Mouse (Mus musculus) intestine, embryonic 16.5 days (tissue): ENCODE results near the gene Dgat2. TPM values are rescaled to one million over a fixed set of nuclear protein-coding genes. Genes with fewer than 3 reads are reported as not detected.

Experiments
- ATAC-seq: fragments of 200-750 bp; cut with Nextera tagmentation; 2 replicates; pipeline ENCODE4 v1.8.0; 2017; ENCODE audit warnings: moderate TSS enrichment, moderate library complexity
- H3K27ac ChIP-seq: fragments of 300-500 bp; sonication (generic); 2 replicates; pipeline ENCODE4 v1.5.1; 2014; ENCODE audit warnings: mild to moderate bottlenecking, low read length
- H3K27me3 ChIP-seq: fragments of 300-500 bp; sonication (generic); replicated peaks from 2 replicates; pipeline ENCODE4 v1.6.1; 2014; ENCODE audit warnings: low read length, control low read depth, mixed read lengths; ENCODE audit not compliant: control insufficient read depth, insufficient read depth
- H3K36me3 ChIP-seq: fragments of 300-500 bp; sonication (generic); 2 replicates; pipeline ENCODE4 v1.6.1; 2014; ENCODE audit warnings: low read length, control low read depth; ENCODE audit not compliant: control insufficient read depth, insufficient read depth
- H3K4me1 ChIP-seq: fragments of 300-500 bp; sonication (generic); 2 replicates; pipeline ENCODE4 v1.6.1; 2014; ENCODE audit warnings: low read length, control low read depth, mixed read lengths; ENCODE audit not compliant: control insufficient read depth, insufficient read depth
- H3K4me2 ChIP-seq: fragments of 300-500 bp; sonication (generic); 2 replicates; pipeline ENCODE4 v1.6.1; 2014; ENCODE audit warnings: low read depth, low read length, control low read depth
- H3K4me3 ChIP-seq: fragments of 300-500 bp; sonication (generic); 2 replicates; pipeline ENCODE4 v1.5.1; 2014; ENCODE audit warnings: mild to moderate bottlenecking, low read length
- H3K9ac ChIP-seq: fragments of 300-500 bp; sonication (generic); 2 replicates; pipeline ENCODE4 v1.6.1; 2014; ENCODE audit warnings: low read depth, low read length
- H3K9me3 ChIP-seq: fragments of 300-500 bp; sonication (generic); 2 replicates; pipeline ENCODE4 v1.6.1; 2016; ENCODE audit warnings: low read length, control low read depth; ENCODE audit not compliant: control insufficient read depth
- WGBS: fragments of 180-500 bp; shearing (Covaris S2); extraction: QIAGEN DNeasy Blood & Tissue Kit; methylation state at CpG from one replicate; pipeline ENCODE4 v1.1.7; 2014; 5-methylcytosine and 5-hydroxymethylcytosine counted together
- polyA plus RNA-seq: library from polyadenylated mRNA; unstranded; fragments of >200 nt; fragmentation: Nextera tagmentation; extraction: Ambion mirVana; gene quantifications from 2 replicates; pipeline ENCODE4 v1.2.1, GENCODE M21; 2015

Gene Dgat2
- polyA plus RNA-seq, 1 experiment from 2014 or later, result 325 TPM

DNA sequence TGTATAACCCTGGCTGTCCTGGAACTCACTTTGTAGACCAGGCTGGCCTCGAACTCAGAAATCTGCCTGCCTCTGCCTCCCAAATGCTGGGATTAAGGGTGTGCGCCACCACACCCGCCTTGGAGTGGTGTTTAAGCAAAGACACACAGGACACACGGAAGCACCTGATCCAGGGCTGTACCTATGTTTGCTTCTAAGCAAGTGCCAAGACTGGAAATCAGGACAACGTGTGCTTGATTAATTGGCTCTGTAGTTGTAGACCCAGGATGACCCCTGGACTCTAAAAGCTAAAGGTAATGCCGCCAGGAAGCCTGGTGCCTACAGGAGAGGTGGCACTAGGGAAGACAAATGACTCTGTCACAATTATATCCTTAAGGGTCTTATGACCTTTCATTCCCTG, 12.0 kb downstream of the Dgat2 start:
- no peak overlapping the region for H3K4me2 ChIP-seq
- no peak for ATAC-seq
- no peaks in the 10 kb centered on the region; the same call in 1 of the 2 replicates for H3K36me3 ChIP-seq
- no peak overlapping the region for H3K27ac ChIP-seq
- peaks cover 59% of the 10 kb centered on the region for H3K4me1 ChIP-seq
- H3K9me3 ChIP-seq, result no peaks in the 10 kb centered on the region
- no peaks in the 10 kb centered on the region for H3K27me3 ChIP-seq
- no peak overlapping the region for H3K4me3 ChIP-seq
- no peak overlapping the region for H3K9ac ChIP-seq
- WGBS, result 84% methylated on average over 6 of the region's 6 CpGs

- Histone ChIP-seq H3K9me3 (no peaks in the 10 kb centered on the region), H3K4me1 (peaks cover 59% of the 10 kb centered on the region), H3K4me2 (no peak overlapping the region), H3K36me3 (no peaks in the 10 kb centered on the region; the same call in 1 of the 2 replicates), H3K9ac (no peak overlapping the region), H3K27ac (no peak overlapping the region), H3K27me3 (no peaks in the 10 kb centered on the region), H3K4me3 (no peak overlapping the region)
- WGBS, result 70% methylated on average over 9 of the region's 9 CpGs
- ATAC-seq, result no peak
Measured at GRCm38 (mm10) chr7:99169717-99170403, 12.7 kb downstream of the Dgat2 start.

- Histone ChIP-seq H3K4me2 (no peak overlapping the region), H3K27me3 (no peaks in the 10 kb centered on the region), H3K36me3 (no peaks in the 10 kb centered on the region; the same call in 1 of the 2 replicates), H3K9ac (peak overlapping the region; percentile 40), H3K4me3 (no peak overlapping the region), H3K27ac (peak overlapping the region; percentile 92), H3K9me3 (no peaks in the 10 kb centered on the region), H3K4me1 (peaks cover 61% of the 10 kb centered on the region)
- WGBS, result 71% methylated on average over 6 of the region's 6 CpGs
- ATAC-seq, result no peak
Measured at GRCm38 (mm10) chr7:99168756-99169155, 13.8 kb downstream of the Dgat2 start.

DNA sequence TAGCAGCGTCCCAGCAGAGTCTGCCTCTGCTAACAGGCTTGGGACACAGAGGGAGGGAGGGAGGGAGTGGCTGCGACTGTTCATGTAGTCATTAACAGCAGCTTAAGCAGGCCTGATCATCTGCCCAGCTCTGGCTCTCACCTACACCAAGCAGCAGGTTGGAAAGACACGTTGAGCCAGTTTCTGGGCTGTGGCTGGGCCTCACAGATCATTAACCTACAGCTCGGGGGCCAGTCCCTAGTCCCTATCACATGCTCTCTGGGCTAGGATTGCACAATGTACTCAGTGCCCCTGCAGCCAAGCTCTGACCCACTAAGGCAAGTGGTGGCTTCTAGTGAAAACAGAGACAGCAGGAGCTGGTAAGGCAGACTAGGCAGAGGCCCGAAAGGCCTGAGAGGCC, 14.6 kb downstream of the Dgat2 start:
- Histone ChIP-seq H3K9ac (peak overlapping the region; percentile 40; the same call in 1 of the 2 replicates), H3K4me3 (no peak overlapping the region), H3K36me3 (no peaks in the 10 kb centered on the region; the same call in 1 of the 2 replicates), H3K27me3 (no peaks in the 10 kb centered on the region), H3K27ac (peak overlapping the region; percentile 92), H3K4me2 (peak overlapping the region; percentile 13; the same call in 1 of the 2 replicates), H3K9me3 (no peaks in the 10 kb centered on the region), H3K4me1 (peaks cover 63% of the 10 kb centered on the region)
- WGBS, result 43% methylated on average over 5 of the region's 5 CpGs
- peak; percentile 94 for ATAC-seq

- no peaks in the 10 kb centered on the region; the same call in 1 of the 2 replicates for H3K36me3 ChIP-seq
- H3K4me1 ChIP-seq, result peaks cover 61% of the 10 kb centered on the region
- no peaks in the 10 kb centered on the region for H3K9me3 ChIP-seq
- H3K4me2 ChIP-seq, result no peak overlapping the region
- no peak for ATAC-seq
- H3K27me3 ChIP-seq, result no peaks in the 10 kb centered on the region
- H3K4me3 ChIP-seq, result no peak overlapping the region
- WGBS, result 80% methylated on average over 8 of the region's 8 CpGs
- no peak overlapping the region; the same call in 1 of the 2 replicates for H3K9ac ChIP-seq
- 0 out of 2 replicates have a peak overlapping the region, but pooled peaks have one; percentile 8 for H3K27ac ChIP-seq
Measured at GRCm38 (mm10) chr7:99166159-99166558, 16.4 kb downstream of the Dgat2 start.

DNA sequence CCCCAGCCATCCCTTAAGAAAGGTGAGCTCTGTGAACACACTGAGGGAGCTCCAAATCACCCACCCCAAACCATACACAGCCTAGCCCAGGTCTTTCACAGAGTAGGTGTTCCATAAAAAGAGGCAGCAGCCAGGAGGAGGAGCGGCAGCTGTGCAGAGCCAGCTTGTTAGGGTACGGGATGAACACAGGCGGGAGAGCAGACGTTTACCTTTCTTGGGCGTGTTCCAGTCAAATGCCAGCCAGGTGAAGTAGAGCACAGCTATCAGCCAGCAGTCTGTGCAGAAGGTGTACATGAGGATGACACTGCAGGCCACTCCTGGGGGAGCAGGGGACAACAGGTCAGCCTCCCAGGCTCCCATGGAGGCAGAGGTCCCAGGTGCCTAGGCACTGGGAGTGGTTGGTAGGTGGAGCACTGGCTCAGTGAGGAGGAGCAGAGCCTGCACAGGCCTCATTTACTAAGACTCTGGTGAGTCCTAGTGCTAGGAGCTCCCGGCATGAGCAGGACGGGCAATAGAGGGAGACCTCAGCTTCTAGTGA, 17.6 kb downstream of the Dgat2 start:
- Histone ChIP-seq H3K9me3 (no peaks in the 10 kb centered on the region), H3K4me3 (no peak overlapping the region; the same call in 1 of the 2 replicates), H3K9ac (peak overlapping the region; percentile 1; the same call in 1 of the 2 replicates), H3K4me1 (peaks cover 69% of the 10 kb centered on the region), H3K36me3 (no peaks in the 10 kb centered on the region; the same call in 1 of the 2 replicates), H3K27ac (peak overlapping the region; percentile 89), H3K4me2 (peak overlapping the region; percentile 8; the same call in 1 of the 2 replicates), H3K27me3 (no peaks in the 10 kb centered on the region)
- 58% methylated on average over 7 of the region's 7 CpGs for WGBS
- peak; percentile 14 for ATAC-seq

DNA sequence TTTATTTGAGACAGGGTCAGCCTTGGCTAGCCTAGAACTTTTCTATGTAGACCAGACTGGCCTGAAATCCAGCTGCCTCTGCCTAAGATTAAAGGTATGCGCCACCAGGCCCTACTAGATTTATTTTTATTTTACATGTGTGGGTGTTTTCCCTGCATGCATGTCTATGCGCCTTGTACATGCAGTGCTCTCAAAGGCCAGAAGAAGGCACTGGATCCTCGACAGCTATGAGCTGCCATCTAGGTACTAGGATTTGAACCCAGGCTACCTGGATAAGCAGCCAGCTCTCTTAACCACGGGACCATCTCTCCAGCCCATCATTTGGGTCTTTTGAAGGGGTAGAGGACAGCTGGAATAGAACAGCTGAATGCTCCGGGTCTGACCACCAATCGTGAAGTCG, 20.1 kb downstream of the Dgat2 start:
- Histone ChIP-seq H3K36me3 (no peaks in the 10 kb centered on the region), H3K27me3 (no peaks in the 10 kb centered on the region), H3K4me2 (0 out of 2 replicates have a peak overlapping the region, but pooled peaks have one; percentile 10), H3K9me3 (no peaks in the 10 kb centered on the region), H3K4me3 (no peak overlapping the region), H3K9ac (peak overlapping the region; percentile 38; the same call in 1 of the 2 replicates), H3K27ac (peak overlapping the region; percentile 89), H3K4me1 (peaks cover 71% of the 10 kb centered on the region)
- ATAC-seq, result no peak
- 89% methylated on average over 7 of the region's 7 CpGs for WGBS

DNA sequence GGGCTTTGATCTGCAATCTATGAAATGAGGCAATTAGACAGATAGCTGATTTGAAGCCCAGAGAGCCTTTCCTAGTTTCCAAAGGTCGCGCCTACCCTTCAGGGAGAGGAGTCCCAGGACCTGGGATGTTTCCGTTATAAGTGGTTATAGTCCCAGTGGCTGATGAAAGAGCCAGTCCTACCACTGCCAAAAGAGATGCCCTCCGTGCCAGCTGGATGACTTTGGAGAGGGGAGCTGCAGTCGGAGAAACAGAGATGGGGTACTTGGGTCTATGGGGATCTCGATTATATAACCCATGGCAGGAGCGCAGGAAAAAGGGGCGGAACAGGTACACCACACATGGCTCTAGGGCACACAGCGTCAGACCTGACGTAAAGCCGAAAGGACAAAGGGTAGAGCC, 20.6 kb downstream of the Dgat2 start:
- Histone ChIP-seq H3K4me2 (0 out of 2 replicates have a peak overlapping the region, but pooled peaks have one; percentile 8), H3K27ac (peak overlapping the region; percentile 89), H3K4me3 (no peak overlapping the region), H3K27me3 (no peaks in the 10 kb centered on the region), H3K4me1 (peaks cover 72% of the 10 kb centered on the region), H3K9me3 (no peaks in the 10 kb centered on the region), H3K36me3 (no peaks in the 10 kb centered on the region), H3K9ac (no peak overlapping the region)
- peak; percentile 31 for ATAC-seq
- WGBS, result 73% methylated on average over 11 of the region's 11 CpGs

DNA sequence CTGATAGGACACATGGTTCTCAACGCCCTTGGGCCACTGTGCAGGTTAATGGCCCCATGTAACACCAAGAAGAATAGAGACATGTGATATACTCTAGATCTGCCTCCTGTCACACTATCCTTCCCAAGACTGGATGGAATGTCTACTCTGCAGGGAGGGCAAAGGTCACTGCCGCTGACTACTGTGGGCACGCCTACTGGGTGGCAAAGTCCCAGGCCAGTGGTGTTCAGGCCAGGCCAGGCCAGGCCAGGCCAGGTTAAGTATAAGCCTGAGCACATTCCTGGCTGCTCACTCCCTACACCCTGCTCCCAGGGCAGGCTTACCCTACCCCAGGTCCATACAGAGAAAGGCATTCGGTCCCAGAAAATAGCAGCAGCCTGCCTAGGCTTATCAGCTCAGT, 21.0 kb downstream of the Dgat2 start:
- Histone ChIP-seq H3K9ac (no peak overlapping the region), H3K4me3 (no peak overlapping the region), H3K27me3 (no peaks in the 10 kb centered on the region), H3K9me3 (no peaks in the 10 kb centered on the region), H3K4me2 (0 out of 2 replicates have a peak overlapping the region, but pooled peaks have one; percentile 9), H3K36me3 (no peaks in the 10 kb centered on the region), H3K4me1 (peaks cover 73% of the 10 kb centered on the region), H3K27ac (peak overlapping the region; percentile 89)
- ATAC-seq, result peak; percentile 77
- 41% methylated on average over 4 of the region's 4 CpGs for WGBS
